Mouse (Mus musculus): ENCODE results near the gene Olfr150. TPM values are rescaled to one million over a fixed set of nuclear protein-coding genes. Genes with fewer than 3 reads are reported as not detected.
A peak's percentile ranks its signal among the peaks of the same experiment; 100 is the strongest.
"Not testable (repeated sequence)": the region's sequence is repeated elsewhere in the genome, so short reads cannot be mapped to it uniquely, and the experiment has no call there.

Gene Olfr150
- not detected in 2 replicates for total RNA-seq (2014; rRNA removed)
- polyA plus RNA-seq (2015; fragmentation: Nextera tagmentation; extraction: Ambion mirVana), result not detected in 2 replicates

- no peak for TF ChIP-seq CTCF (IDR thresholded peaks at IDR 0.05)
Observed at GRCm38 (mm10) chr9:39730678-39731077, at the start of gene Olfr150. TSS of gene Olfr150 (plus strand) at chr9:39730978.

DNA sequence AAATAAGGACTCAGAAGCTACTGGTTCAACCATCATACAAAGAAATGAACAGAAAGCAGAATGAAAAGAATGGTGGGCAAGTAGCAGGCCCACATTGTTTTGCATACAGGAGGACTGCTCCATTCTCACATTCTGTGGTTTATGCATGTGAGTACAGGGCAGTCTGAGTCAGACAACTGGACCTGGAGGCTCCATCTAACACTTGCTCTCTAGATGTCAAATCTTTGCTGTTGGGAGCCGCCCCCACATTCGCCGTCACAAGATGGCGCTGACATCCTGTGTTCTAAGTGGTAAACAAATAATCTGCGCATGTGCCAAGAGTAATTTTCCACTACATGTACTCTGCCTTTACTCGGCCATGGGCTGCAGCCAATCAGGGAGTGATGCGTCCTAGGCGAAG is 29.7 kb upstream of the Olfr150 start:
- H3K27me3 ChIP-seq (ENCODE audit: insufficient read depth, low read length); H3K4me1 ChIP-seq (ENCODE audit: insufficient read depth, low read length); ATAC-seq (ENCODE audit: low FRiP score); H3K27ac ChIP-seq (ENCODE audit: low read depth, low read length); H3K4me2 ChIP-seq (ENCODE audit: low read depth, low read length, poor library complexity, severe bottlenecking); H3K9ac ChIP-seq (replicated peaks; ENCODE audit: low read length, poor library complexity, severe bottlenecking); H3K36me3 ChIP-seq (ENCODE audit: insufficient read depth, low read length); H3K9me3 ChIP-seq (ENCODE audit: low read length); DNase-seq (ENCODE audit: low spot score); H3K4me3 ChIP-seq (ENCODE audit: low read depth, low read length): not testable (repeated sequence)
- WGBS, result 79% methylated on average over 6 of the region's 8 CpGs

More at GRCm38 (mm10) chr9:39730678-39731077, at the start of gene Olfr150:
- no peaks in the 10 kb centered on the region for H3K4me1 ChIP-seq (ENCODE audit: insufficient read depth, low read length)
- H3K27me3 ChIP-seq (ENCODE audit: insufficient read depth, low read length), result no peaks in the 10 kb centered on the region
- H3K36me3 ChIP-seq (ENCODE audit: insufficient read depth, low read length), result no peaks in the 10 kb centered on the region
- DNase-seq (ENCODE audit: low spot score) (no peak), ATAC-seq (ENCODE audit: low FRiP score) (no peak)
- H3K9me3 ChIP-seq (ENCODE audit: low read length), result no peaks in the 10 kb centered on the region
- H3K27ac ChIP-seq (ENCODE audit: low read depth, low read length), result no peak within 1 kb of the TSS
- no peak within 1 kb of the TSS for H3K9ac ChIP-seq (replicated peaks; ENCODE audit: low read length, poor library complexity, severe bottlenecking)
- H3K4me2 ChIP-seq (ENCODE audit: low read depth, low read length, poor library complexity, severe bottlenecking), result no peak within 1 kb of the TSS
- no peak within 1 kb of the TSS for H3K4me3 ChIP-seq (ENCODE audit: low read depth, low read length)

DNA sequence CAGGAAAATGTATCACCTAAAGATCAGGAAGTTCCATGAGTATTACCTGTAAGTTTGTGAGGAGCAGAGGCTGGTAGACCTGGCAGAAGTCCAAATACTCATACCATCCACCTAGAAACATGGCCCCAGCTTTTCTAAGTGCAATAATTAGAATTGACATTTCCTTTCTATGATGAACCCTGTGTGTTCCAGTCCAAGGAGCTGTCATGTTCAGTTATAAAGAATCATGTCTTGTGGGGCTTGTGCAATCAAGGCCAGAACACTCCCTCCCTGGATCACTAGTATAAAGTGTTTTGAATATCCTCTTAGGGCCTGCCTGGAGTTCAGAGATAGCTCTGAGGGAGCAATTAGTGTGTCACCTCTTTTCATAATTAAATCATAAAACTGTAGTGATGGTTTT is 23.8 kb upstream of the Olfr150 start, which contains the start of gene Olfr149:
Gene Olfr149, minus strand, starts transcription at position 101 of the 400 bp plus-strand sequence.
- H3K9me3 ChIP-seq (ENCODE audit: low read length), result no peaks in the 10 kb centered on the region
- no peak within 1 kb of the TSS for H3K4me2 ChIP-seq (ENCODE audit: low read depth, low read length, poor library complexity, severe bottlenecking)
- DNase-seq (ENCODE audit: low spot score) (no peak), ATAC-seq (ENCODE audit: low FRiP score) (no peak)
- no peaks in the 10 kb centered on the region for H3K27me3 ChIP-seq (ENCODE audit: insufficient read depth, low read length)
- H3K4me3 ChIP-seq (ENCODE audit: low read depth, low read length), result no peak within 1 kb of the TSS
- TF ChIP-seq CTCF (IDR thresholded peaks at IDR 0.05), result no peak
- H3K36me3 ChIP-seq (ENCODE audit: insufficient read depth, low read length), result no peaks in the 10 kb centered on the region
- H3K4me1 ChIP-seq (ENCODE audit: insufficient read depth, low read length), result no peaks in the 10 kb centered on the region
- no peak within 1 kb of the TSS for H3K9ac ChIP-seq (replicated peaks; ENCODE audit: low read length, poor library complexity, severe bottlenecking)
- no peak within 1 kb of the TSS for H3K27ac ChIP-seq (ENCODE audit: low read depth, low read length)

GRCm38 (mm10) chr9:39708958-39709357 is 21.8 kb upstream of the Olfr150 start:
- Histone ChIP-seq H3K9me3 (ENCODE audit: low read length) (no peaks in the 10 kb centered on the region), H3K27ac (ENCODE audit: low read depth, low read length) (no peak overlapping the region), H3K4me3 (ENCODE audit: low read depth, low read length) (no peak overlapping the region), H3K27me3 (ENCODE audit: insufficient read depth, low read length) (no peaks in the 10 kb centered on the region), H3K9ac (replicated peaks; ENCODE audit: low read length, poor library complexity, severe bottlenecking) (no peak overlapping the region), H3K4me1 (ENCODE audit: insufficient read depth, low read length) (no peaks in the 10 kb centered on the region), H3K36me3 (ENCODE audit: insufficient read depth, low read length) (no peaks in the 10 kb centered on the region), H3K4me2 (ENCODE audit: low read depth, low read length, poor library complexity, severe bottlenecking) (no peak overlapping the region)
- 71% methylated on average over 3 of the region's 3 CpGs for WGBS
- no peak for ATAC-seq (ENCODE audit: low FRiP score)
- TF ChIP-seq CTCF (IDR thresholded peaks at IDR 0.05), result no peak
- peak; percentile 8 for DNase-seq (ENCODE audit: low spot score)

GRCm38 (mm10) chr9:39711053-39711452 is 19.7 kb upstream of the Olfr150 start, which contains the start of gene Olfr965:
TSS of gene Olfr965 (plus strand) at chr9:39711353.
- Histone ChIP-seq H3K4me3 (ENCODE audit: low read depth, low read length) (no peak within 1 kb of the TSS), H3K9ac (replicated peaks; ENCODE audit: low read length, poor library complexity, severe bottlenecking) (no peak within 1 kb of the TSS), H3K4me2 (ENCODE audit: low read depth, low read length, poor library complexity, severe bottlenecking) (no peak within 1 kb of the TSS), H3K27ac (ENCODE audit: low read depth, low read length) (no peak within 1 kb of the TSS), H3K36me3 (ENCODE audit: insufficient read depth, low read length) (no peaks in the 10 kb centered on the region), H3K27me3 (ENCODE audit: insufficient read depth, low read length) (no peaks in the 10 kb centered on the region), H3K9me3 (ENCODE audit: low read length) (no peaks in the 10 kb centered on the region), H3K4me1 (ENCODE audit: insufficient read depth, low read length) (no peaks in the 10 kb centered on the region)
- ATAC-seq (ENCODE audit: low FRiP score), result no peak
- no peak for TF ChIP-seq CTCF (IDR thresholded peaks at IDR 0.05)
- no peak for DNase-seq (ENCODE audit: low spot score)

DNA sequence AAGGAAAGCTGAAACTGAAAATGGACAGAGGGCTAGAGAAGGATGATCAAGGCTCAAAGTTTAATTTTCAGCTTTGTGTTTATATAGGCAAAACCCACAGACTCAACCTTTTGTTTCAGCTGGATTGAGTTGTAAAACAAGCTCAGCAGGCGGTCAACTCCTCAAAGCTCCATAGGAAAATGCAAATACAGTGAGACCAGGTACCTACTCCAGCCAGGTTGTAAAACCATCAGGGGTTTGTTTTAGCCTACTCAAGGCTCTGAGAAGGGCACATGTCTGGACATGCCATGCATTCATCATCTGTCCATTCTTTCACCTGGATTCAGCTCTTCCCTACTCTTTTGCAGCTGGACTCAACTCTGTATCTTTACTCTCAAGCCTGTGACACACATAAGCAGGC is 10.0 kb downstream of the Olfr150 start:
- no peaks in the 10 kb centered on the region for H3K9me3 ChIP-seq (ENCODE audit: low read length)
- ATAC-seq (ENCODE audit: low FRiP score), result no peak
- no peaks in the 10 kb centered on the region for H3K4me1 ChIP-seq (ENCODE audit: insufficient read depth, low read length)
- no peaks in the 10 kb centered on the region for H3K27me3 ChIP-seq (ENCODE audit: insufficient read depth, low read length)
- H3K4me3 ChIP-seq (ENCODE audit: low read depth, low read length), result no peak overlapping the region
- 90% methylated on average over 1 of the region's 1 CpGs for WGBS
- DNase-seq (ENCODE audit: low spot score), result no peak
- H3K27ac ChIP-seq (ENCODE audit: low read depth, low read length), result no peak overlapping the region
- H3K36me3 ChIP-seq (ENCODE audit: insufficient read depth, low read length), result no peaks in the 10 kb centered on the region
- H3K4me2 ChIP-seq (ENCODE audit: low read depth, low read length, poor library complexity, severe bottlenecking), result no peak overlapping the region
- H3K9ac ChIP-seq (replicated peaks; ENCODE audit: low read length, poor library complexity, severe bottlenecking), result no peak overlapping the region
- no peak for TF ChIP-seq CTCF (IDR thresholded peaks at IDR 0.05)
